Mouse (Mus musculus): Measurements from ENCODE around the gene Ndufa5. TPM values are rescaled to one million over a fixed set of nuclear protein-coding genes. Genes with fewer than 3 reads are reported as not detected.
A peak's percentile ranks its signal among the peaks of the same experiment; 100 is the strongest.

Gene Ndufa5
- polyA plus RNA-seq, 1 experiment from 2014 or later: 281 TPM

- Histone ChIP-seq H3K9ac (ENCODE audit: low read length) (no peak within 1 kb of the TSS), H3K27me3 (ENCODE audit: control insufficient read depth, insufficient read depth, low read length) (no peaks in the 10 kb centered on the region), H3K9me3 (ENCODE audit: control insufficient read depth, low read length) (no peaks in the 10 kb centered on the region), H3K36me3 (ENCODE audit: control insufficient read depth, insufficient read depth, low read length) (peaks cover 2% of the 10 kb centered on the region; the same call in 1 of the 2 replicates), H3K4me1 (ENCODE audit: control insufficient read depth, insufficient read depth, low read length) (no peaks in the 10 kb centered on the region), H3K4me2 (ENCODE audit: low read depth, severe bottlenecking) (no peak within 1 kb of the TSS), H3K27ac (replicated peaks; ENCODE audit: low read depth, low read length) (no peak within 1 kb of the TSS), H3K4me3 (ENCODE audit: low read depth, low read length) (no peak within 1 kb of the TSS)
- ATAC-seq (ENCODE audit: insufficient number of reproducible peaks, low FRiP score, low TSS enrichment, low read depth) (0 out of 2 replicates have a peak, but pooled peaks have one; percentile 39), DNase-seq (ENCODE audit: low spot score) (peak; percentile 53)
- 29% methylated on average over 13 of the region's 13 CpGs for WGBS
Observed at GRCm38 (mm10) chr6:24514552-24515284, 13.1 kb downstream of the Ndufa5 start, which contains the start of gene Iqub. TSS of gene Iqub (minus strand) at chr6:24515067.

- ATAC-seq (ENCODE audit: insufficient number of reproducible peaks, low FRiP score, low TSS enrichment, low read depth) (no peak), DNase-seq (ENCODE audit: low spot score) (no peak)
- Histone ChIP-seq H3K27me3 (ENCODE audit: control insufficient read depth, insufficient read depth, low read length) (no peaks in the 10 kb centered on the region), H3K36me3 (ENCODE audit: control insufficient read depth, insufficient read depth, low read length) (no peaks in the 10 kb centered on the region), H3K4me2 (ENCODE audit: low read depth, severe bottlenecking) (no peak overlapping the region), H3K9me3 (ENCODE audit: control insufficient read depth, low read length) (no peaks in the 10 kb centered on the region), H3K4me1 (ENCODE audit: control insufficient read depth, insufficient read depth, low read length) (no peaks in the 10 kb centered on the region), H3K4me3 (ENCODE audit: low read depth, low read length) (no peak overlapping the region), H3K9ac (ENCODE audit: low read length) (no peak overlapping the region), H3K27ac (replicated peaks; ENCODE audit: low read depth, low read length) (no peak overlapping the region)
- WGBS: 73% methylated on average over 2 of the region's 2 CpGs
Observed at GRCm38 (mm10) chr6:24504141-24504540, 23.7 kb downstream of the Ndufa5 start.

- Histone ChIP-seq H3K4me3 (ENCODE audit: low read depth, low read length) (no peak overlapping the region), H3K36me3 (ENCODE audit: control insufficient read depth, insufficient read depth, low read length) (no peaks in the 10 kb centered on the region), H3K27ac (replicated peaks; ENCODE audit: low read depth, low read length) (no peak overlapping the region), H3K9ac (ENCODE audit: low read length) (no peak overlapping the region), H3K4me2 (ENCODE audit: low read depth, severe bottlenecking) (no peak overlapping the region), H3K4me1 (ENCODE audit: control insufficient read depth, insufficient read depth, low read length) (no peaks in the 10 kb centered on the region), H3K9me3 (ENCODE audit: control insufficient read depth, low read length) (no peaks in the 10 kb centered on the region), H3K27me3 (ENCODE audit: control insufficient read depth, insufficient read depth, low read length) (no peaks in the 10 kb centered on the region)
- WGBS: 29% methylated on average over 1 of the region's 1 CpGs
- DNase-seq (ENCODE audit: low spot score) (no peak), ATAC-seq (ENCODE audit: insufficient number of reproducible peaks, low FRiP score, low TSS enrichment, low read depth) (no peak)
Observed at GRCm38 (mm10) chr6:24490341-24490740, 37.5 kb downstream of the Ndufa5 start.

GRCm38 (mm10) chr6:24486530-24486929 lies 41.3 kb downstream of the Ndufa5 start:
- H3K4me3 ChIP-seq (ENCODE audit: low read depth, low read length): no peak overlapping the region
- H3K36me3 ChIP-seq (ENCODE audit: control insufficient read depth, insufficient read depth, low read length): no peaks in the 10 kb centered on the region
- no peaks in the 10 kb centered on the region for H3K4me1 ChIP-seq (ENCODE audit: control insufficient read depth, insufficient read depth, low read length)
- H3K4me2 ChIP-seq (ENCODE audit: low read depth, severe bottlenecking): no peak overlapping the region
- H3K27ac ChIP-seq (replicated peaks; ENCODE audit: low read depth, low read length): no peak overlapping the region
- WGBS: 78% methylated on average over 5 of the region's 5 CpGs
- no peaks in the 10 kb centered on the region for H3K9me3 ChIP-seq (ENCODE audit: control insufficient read depth, low read length)
- H3K27me3 ChIP-seq (ENCODE audit: control insufficient read depth, insufficient read depth, low read length): no peaks in the 10 kb centered on the region
- DNase-seq (ENCODE audit: low spot score) (no peak), ATAC-seq (ENCODE audit: insufficient number of reproducible peaks, low FRiP score, low TSS enrichment, low read depth) (no peak)
- H3K9ac ChIP-seq (ENCODE audit: low read length): no peak overlapping the region

- Histone ChIP-seq H3K9ac (ENCODE audit: low read length) (no peak overlapping the region), H3K27me3 (ENCODE audit: control insufficient read depth, insufficient read depth, low read length) (no peaks in the 10 kb centered on the region), H3K4me3 (ENCODE audit: low read depth, low read length) (no peak overlapping the region), H3K9me3 (ENCODE audit: control insufficient read depth, low read length) (no peaks in the 10 kb centered on the region), H3K4me1 (ENCODE audit: control insufficient read depth, insufficient read depth, low read length) (no peaks in the 10 kb centered on the region), H3K4me2 (ENCODE audit: low read depth, severe bottlenecking) (no peak overlapping the region), H3K36me3 (ENCODE audit: control insufficient read depth, insufficient read depth, low read length) (no peaks in the 10 kb centered on the region), H3K27ac (replicated peaks; ENCODE audit: low read depth, low read length) (no peak overlapping the region)
- ATAC-seq (ENCODE audit: insufficient number of reproducible peaks, low FRiP score, low TSS enrichment, low read depth) (no peak), DNase-seq (ENCODE audit: low spot score) (no peak)
- WGBS: 81% methylated on average over 1 of the region's 1 CpGs
Observed at GRCm38 (mm10) chr6:24470571-24471132, 57.2 kb downstream of the Ndufa5 start.

- no peak overlapping the region for H3K9ac ChIP-seq (ENCODE audit: low read length)
- no peak for DNase-seq (ENCODE audit: low spot score)
- no peak overlapping the region for H3K4me3 ChIP-seq (ENCODE audit: low read depth, low read length)
- no peak for ATAC-seq (ENCODE audit: insufficient number of reproducible peaks, low FRiP score, low TSS enrichment, low read depth)
- H3K4me1 ChIP-seq (ENCODE audit: control insufficient read depth, insufficient read depth, low read length): no peaks in the 10 kb centered on the region
- H3K36me3 ChIP-seq (ENCODE audit: control insufficient read depth, insufficient read depth, low read length): no peaks in the 10 kb centered on the region
- no peak overlapping the region for H3K27ac ChIP-seq (replicated peaks; ENCODE audit: low read depth, low read length)
- no peaks in the 10 kb centered on the region for H3K9me3 ChIP-seq (ENCODE audit: control insufficient read depth, low read length)
- H3K4me2 ChIP-seq (ENCODE audit: low read depth, severe bottlenecking): no peak overlapping the region
- no peaks in the 10 kb centered on the region for H3K27me3 ChIP-seq (ENCODE audit: control insufficient read depth, insufficient read depth, low read length)
- WGBS: 90% methylated on average over 2 of the region's 2 CpGs
Observed at GRCm38 (mm10) chr6:24470135-24470534, 57.7 kb downstream of the Ndufa5 start.

Other genes starting within 250 kb of the Ndufa5 start
- 0.04 TPM in 1 of 2 replicates, not detected in the other for gene Iqub, start 12.9 kb downstream of the Ndufa5 start, polyA plus RNA-seq (2014; fragmentation: Nextera tagmentation; extraction: Ambion mirVana)
- gene Asb15, start 131 bp upstream of the Ndufa5 start, polyA plus RNA-seq (2014; fragmentation: Nextera tagmentation; extraction: Ambion mirVana): not detected in 2 replicates
- not detected in 2 replicates for gene Lmod2, start 69.7 kb upstream of the Ndufa5 start, polyA plus RNA-seq (2014; fragmentation: Nextera tagmentation; extraction: Ambion mirVana)
- gene Wasl, start 137.0 kb upstream of the Ndufa5 start, polyA plus RNA-seq (2014; fragmentation: Nextera tagmentation; extraction: Ambion mirVana): 52.1 and 56.4 TPM in 2 replicates
- not detected in 2 replicates for gene Hyal6, start 205.2 kb upstream of the Ndufa5 start, polyA plus RNA-seq (2014; fragmentation: Nextera tagmentation; extraction: Ambion mirVana)
- gene Hyal4, start 220.3 kb upstream of the Ndufa5 start, polyA plus RNA-seq (2014; fragmentation: Nextera tagmentation; extraction: Ambion mirVana): not detected in 2 replicates